Mouse (Mus musculus) mouse embryonic stem cell (cell line): ENCODE results near the gene Memo1.
"Not testable (repeated sequence)": the region's sequence is repeated elsewhere in the genome, so short reads cannot be mapped to it uniquely, and the experiment has no call there.

Experiments used
- in situ Hi-C, 2 experiments: fragments of 300-500 bp; cut with MboI; formaldehyde crosslinking; loops; 1 replicate in 1 of 2; 3 replicates in 1 of 2; pipeline ENCODE4 v1.14.3; 2019 to 2020; ENCODE audit warnings: low sequenced_read_pairs in 2 of 2, low pct_unique_long_range_greater_than_20kb in 1 of 2, mixed read lengths in 1 of 2; ENCODE audit not compliant: unreplicated experiment in 1 of 2

The Memo1 gene

DNA sequence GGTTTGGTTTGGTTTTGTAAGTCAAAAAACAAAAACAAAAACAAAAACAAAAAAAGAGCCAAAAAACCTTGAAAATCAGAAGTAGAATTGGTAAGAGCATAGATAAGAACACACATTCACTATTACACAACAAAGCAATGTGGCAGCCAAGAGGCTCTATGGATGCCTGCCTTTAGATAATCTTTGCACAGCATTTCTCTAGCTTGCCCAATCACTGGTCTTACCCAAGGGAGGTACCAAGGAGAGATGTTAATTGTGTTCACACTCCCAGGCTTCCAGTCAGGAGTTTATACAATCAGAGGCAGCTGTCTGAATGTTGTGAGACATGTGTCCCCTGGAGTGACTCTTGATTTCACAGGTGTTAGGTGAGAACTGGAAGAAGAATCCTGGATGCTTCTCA lies 114.4 kb downstream of the Memo1 start:
- in situ Hi-C loops, result no loop called here

DNA sequence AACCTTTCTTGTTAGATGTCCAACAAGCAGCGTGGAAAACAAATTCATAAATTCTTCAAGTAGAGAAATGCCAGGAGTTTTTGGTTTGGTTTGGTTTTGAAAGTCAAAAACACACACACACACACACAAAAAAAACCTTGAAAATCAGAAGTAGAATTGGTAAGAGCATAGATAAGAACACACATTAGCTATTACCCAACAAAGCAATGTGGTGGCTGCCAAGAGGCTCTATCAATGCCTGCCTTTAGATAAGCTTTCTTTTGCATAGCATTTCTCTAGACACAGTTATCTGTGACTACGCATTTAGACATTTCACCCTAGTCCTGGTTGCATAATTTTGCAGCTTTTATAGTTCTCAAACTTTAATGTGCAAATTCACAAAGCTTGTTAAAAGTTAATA lies 115.7 kb downstream of the Memo1 start:
- in situ Hi-C loops, result not testable (repeated sequence)

DNA sequence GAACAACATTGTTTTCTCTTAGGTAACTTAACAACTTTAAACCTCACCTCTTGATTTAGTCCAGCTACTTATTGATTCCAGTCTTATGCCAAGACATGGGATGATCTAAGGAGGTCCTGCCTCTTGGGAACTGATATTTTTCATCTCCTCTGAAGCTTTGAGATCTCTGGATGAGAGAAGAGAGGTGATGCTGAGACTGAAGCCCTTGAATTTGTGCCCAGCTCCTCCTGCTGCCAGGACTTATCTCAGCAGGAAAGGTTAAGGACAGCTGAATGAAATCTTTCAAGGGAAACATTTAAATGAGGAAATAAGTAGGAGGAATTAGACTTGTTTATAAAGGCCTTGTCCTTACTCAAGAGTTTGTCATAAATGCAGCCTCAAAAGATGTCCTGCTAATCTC lies 121.6 kb downstream of the Memo1 start:
- in situ Hi-C loops, result no loop called here

DNA sequence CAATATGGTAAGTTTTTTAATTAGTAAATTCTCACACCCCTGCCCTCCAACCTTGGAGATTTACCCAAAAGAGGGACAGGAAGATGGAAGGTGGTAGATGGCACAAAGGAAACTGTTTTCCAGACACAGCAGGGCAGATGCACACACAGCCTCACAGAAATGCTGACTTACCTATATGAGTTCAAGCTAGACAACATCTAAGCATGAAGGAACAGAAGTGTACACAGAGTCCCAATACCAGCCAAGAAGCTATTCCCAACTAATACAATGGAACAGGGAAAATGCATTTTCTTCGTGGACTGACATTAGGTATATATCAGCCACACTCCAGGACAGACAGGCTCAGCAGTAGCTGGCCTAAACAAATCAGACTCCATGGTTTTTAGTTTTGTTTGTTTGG lies 122.5 kb downstream of the Memo1 start:
- in situ Hi-C loops, result no loop called here

DNA sequence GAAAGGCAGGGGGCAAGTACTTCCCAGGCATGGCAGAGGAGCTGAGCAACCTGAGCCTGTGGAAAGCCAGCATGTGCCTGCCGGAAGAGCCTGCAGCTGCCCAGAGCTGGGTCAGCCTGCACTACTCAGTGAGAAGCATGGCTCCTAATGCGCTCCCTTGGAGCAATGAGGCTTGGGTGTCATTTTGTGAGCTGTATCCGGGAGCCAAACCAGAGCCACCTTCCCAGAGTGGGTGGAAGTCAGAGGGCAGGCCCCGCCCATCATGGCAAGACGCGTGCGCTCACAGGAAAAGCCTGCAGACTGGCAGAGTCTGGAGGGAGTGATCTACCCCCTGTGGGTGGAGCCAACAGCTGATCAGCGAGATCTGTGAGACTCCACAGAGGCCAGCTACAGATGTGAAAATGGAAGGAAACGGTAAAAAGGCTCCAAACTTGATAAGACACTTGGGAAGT lies 135.9 kb downstream of the Memo1 start:
- in situ Hi-C loops, result no loop called here

DNA sequence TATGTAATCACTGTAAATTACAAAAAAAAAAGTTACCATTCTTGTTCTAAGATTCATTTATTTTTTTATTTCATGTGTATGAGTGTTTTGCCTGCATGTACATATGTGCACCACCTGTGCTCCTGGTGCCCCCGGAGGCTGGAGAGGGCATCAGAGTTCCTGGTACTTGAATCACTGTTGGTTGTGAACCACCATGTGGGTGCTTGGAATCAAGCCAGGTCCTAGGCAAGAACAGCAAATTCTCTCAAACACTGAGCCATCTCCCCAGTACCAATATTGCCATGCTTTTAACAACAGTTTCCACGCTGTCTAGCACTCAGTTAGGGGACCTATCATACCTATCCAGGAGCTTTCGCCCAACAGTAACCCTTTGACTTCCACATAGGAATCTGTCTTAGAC lies 137.2 kb downstream of the Memo1 start:
- in situ Hi-C loops, result no loop called here
